Mouse (Mus musculus): ENCODE measurements around the gene Klf16.

GRCm38 (mm10) chr10:80584642-80585552, 7.8 kb upstream of the Klf16 start:
- TF ChIP-seq CHD2 (IDR thresholded peaks at IDR 0.05; ENCODE audit: low read depth, low read length) (no peak), HCFC1 (IDR thresholded peaks at IDR 0.05; ENCODE audit: borderline replicate concordance, insufficient read depth, low read length) (no peak), ZC3H11A (IDR thresholded peaks at IDR 0.05; ENCODE audit: borderline replicate concordance, low read depth, low read length) (no peak)
